Mouse (Mus musculus): ENCODE measurements around the gene Hcn1.
A peak's percentile ranks its signal among the peaks of the same experiment; 100 is the strongest.

The Hcn1 gene

DNA sequence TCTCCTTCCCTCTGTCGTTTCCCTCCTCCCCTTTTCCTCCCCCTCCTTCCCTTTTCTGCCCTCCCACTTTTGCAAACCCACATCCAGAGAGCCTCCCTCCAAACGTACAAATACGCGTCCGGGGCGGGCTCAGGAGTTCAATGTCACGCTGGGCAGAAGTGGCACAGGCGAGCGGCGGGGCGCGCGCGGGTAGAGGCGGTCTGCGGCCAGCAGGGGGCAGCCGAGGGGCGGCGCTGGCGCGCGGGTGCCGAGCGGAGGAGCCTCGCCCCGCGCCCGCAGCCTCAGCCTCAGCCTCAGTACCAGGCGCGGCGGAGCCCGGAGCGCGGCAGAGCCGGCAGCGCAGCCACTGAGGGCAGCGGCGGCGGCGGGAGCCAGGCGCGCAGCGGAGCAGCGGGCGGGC lies at the start of gene Hcn1:
Gene Hcn1 (plus strand): TSS at position 140 of the 400 bp plus-strand sequence.
- DNase-seq (ENCODE audit: low read depth) = peak; percentile 26

- no peak for DNase-seq (ENCODE audit: low read depth)
These were observed 34.9 kb upstream of the Hcn1 start for GRCm38 (mm10) chr13:117567251-117567650.

DNA sequence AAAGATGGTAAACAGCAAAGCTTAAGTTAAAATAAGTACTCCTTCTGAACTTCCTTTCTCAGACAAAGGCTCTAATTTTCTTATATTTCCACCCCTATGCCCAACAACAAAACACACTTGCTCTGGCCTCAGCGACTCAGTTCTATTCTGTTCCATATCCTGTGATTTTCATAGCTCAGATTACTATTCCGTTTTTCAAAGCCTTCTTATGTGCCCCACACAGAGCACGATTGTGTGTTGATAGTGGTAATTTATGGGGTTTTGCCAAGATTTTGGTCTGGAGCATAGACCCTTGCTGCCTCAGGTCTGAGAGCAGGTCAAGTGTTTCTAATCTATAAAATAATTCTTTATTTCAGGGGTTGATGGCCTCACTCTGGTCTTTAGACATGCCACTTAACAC lies 30.4 kb upstream of the Hcn1 start:
- DNase-seq (ENCODE audit: low read depth) = no peak

DNA sequence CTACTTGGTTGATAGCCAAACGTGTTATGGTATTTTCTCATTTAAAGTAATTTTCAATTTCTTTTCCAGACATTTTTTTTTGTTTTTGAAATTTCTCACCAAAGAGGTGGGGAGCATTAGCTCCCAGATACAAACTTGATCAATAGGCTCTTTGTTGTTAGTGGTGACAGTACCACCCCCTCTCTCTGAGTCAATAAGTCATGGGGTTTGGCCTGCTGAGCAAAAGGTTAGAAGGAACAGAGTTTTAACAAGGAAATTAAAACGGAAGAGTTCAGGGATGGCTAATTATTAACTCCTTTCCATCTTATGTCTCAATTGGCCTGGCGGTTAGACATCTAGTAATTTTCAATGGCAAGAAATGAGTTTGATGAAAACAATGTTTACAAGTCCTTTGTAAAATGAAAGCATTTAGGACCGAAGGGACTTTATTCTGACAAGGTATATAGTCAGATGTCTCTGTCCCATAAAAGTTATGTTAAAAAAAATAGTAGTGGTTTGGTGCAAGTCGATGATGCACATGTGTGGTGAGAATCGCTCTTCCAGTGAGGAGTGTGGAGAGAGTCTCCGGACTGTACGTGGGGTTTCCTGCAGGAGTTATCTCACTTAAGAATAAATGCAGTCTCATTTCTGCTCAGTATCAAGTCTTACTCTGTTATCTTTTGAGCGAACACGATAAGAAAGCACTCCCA lies 7.5 kb upstream of the Hcn1 start:
- DNase-seq (ENCODE audit: low read depth) = no peak

GRCm38 (mm10) chr13:117595183-117595532 lies 7.0 kb upstream of the Hcn1 start:
- no peak for DNase-seq (ENCODE audit: low read depth)

DNA sequence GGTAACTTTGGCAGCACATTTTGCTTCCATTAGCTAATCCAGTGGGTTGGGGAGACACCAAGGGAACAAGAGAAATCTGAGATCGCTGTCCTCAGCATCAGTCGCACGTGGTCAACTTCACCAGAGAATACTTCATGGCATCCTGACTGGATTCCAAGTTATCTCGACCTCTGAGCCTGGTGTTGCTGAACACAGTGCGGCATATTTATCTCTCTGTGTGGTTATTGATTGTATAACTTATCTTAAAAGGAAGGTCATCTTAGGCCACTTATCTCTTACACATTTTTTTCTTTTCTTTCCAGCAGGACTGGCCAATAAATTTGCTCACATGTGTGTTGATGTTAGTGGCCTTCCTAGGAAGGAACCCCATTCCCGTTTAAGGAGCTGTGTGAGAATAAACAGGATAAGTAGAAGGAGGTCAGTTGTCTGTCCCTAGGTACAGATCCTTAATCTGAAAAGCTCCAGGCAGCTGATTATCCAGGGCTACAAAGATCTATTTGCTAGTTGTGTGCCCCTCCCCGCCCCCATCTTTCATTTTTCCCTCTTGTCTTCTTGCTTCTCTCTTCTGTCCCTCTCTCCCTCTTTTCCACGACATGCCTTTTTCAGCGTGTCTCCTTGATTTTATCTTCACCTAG lies 672 bp upstream of the Hcn1 start:
- DNase-seq (ENCODE audit: low read depth) = no peak

DNA sequence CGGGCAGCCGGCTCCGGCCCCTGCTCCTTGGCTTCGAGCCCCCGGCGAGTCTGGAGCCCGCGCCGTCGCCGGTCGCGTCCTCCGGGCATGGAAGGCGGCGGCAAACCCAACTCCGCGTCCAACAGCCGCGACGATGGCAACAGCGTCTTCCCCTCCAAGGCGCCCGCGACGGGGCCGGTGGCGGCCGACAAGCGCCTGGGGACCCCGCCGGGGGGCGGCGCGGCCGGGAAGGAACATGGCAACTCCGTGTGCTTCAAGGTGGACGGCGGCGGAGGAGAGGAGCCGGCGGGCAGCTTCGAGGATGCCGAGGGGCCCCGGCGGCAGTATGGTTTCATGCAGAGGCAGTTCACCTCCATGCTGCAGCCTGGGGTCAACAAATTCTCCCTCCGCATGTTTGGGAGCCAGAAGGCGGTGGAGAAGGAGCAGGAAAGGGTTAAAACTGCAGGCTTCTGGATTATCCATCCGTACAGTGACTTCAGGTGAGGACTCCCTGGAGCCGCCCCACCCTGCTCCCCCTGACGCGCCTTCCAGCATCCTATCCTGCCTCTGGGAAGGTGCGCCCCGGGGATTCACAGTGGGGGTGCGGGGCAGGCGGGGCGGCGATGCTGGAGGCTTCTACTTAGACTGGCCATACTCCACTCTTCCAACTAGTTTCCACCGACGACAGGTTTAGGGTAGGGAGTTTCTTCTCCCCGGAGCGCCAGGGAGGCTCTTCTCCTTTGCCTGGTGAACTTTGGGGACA lies 668 bp downstream of the Hcn1 start:
- DNase-seq (ENCODE audit: low read depth) = no peak

GRCm38 (mm10) chr13:117603421-117603820 lies 1.3 kb downstream of the Hcn1 start:
- DNase-seq (ENCODE audit: low read depth) = no peak

- DNase-seq (ENCODE audit: low read depth) = peak; percentile 45
These were observed 2.0 kb downstream of the Hcn1 start for GRCm38 (mm10) chr13:117604073-117604472.

DNA sequence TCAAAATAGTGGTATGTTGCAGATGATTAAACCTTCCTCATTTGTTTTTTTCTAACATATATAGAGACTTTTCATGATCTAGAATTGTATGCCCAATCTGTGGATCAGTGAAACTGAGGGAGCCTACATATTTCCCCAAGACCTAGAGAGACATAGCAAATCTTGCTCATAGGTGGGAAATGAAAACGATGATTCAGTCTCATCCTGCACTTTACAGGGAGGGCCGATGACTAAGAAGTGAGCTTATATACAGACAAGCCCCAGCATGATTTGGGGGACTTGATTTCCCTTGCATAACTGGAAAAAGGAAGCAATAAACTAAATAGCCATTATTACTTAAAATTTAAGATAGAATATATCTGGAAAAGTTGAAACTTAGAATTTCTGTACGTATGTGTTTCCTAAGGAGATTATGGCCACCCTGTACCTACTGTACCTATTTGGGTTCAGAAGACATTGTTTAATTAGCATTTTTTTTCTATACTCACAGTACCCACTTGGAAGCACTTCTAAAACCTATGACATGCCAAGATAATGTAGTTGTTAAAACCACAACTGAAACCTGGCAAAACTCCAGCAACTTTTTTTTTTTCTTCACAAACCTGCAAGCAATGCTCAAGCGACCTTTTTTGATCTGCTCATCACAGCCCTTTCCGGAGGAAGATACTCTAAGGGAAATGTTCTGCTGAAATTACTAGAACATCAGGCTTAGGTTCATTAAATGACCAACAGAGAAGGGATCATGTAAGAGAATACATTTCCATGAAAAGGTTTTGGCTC lies 3.0 kb downstream of the Hcn1 start:
- DNase-seq (ENCODE audit: low read depth) = no peak

- no peak for DNase-seq (ENCODE audit: low read depth)
These were observed 9.8 kb downstream of the Hcn1 start for GRCm38 (mm10) chr13:117611881-117612280.

DNA sequence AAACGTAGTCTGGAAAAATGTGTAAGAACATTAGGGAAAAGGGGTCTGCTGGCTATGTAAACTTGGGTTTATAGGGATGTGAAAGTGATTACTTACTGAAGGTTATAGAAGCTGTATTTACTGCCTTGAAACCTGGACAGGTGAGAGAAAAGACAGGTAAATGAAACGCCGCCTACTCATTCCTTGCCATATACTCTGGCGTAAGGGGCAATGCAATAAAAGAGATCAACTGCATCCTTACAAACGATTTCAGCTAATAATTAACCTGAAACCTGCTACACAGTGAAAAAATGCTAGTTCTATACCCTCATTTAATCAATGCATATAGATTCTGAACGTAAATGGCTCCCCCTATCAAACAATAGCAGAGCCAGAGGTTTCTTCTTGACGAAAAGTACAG lies 17.4 kb downstream of the Hcn1 start:
- DNase-seq (ENCODE audit: low read depth) = no peak

DNA sequence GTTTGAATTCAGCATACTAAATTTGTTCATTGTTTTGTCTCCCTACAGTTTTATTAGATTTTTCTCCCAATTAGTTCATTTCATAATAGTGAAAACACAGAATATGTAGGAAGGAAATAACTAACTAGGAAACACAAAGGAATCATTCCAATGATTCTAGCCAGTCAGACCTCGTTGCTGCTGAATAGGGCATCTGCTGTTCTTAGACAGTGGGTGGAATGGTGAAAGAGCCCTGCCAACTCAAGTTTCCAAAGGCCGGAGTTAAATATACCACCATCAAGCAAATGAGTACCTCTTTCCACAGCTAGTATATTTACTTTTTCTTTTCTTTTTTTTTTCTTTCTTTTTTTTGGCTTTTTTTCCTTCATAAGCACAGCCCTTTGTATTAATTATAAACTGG lies 55.4 kb downstream of the Hcn1 start:
- no peak for DNase-seq (ENCODE audit: low read depth)

- no peak for DNase-seq (ENCODE audit: low read depth)
These were observed 56.5 kb downstream of the Hcn1 start for GRCm38 (mm10) chr13:117658414-117659175.

DNA sequence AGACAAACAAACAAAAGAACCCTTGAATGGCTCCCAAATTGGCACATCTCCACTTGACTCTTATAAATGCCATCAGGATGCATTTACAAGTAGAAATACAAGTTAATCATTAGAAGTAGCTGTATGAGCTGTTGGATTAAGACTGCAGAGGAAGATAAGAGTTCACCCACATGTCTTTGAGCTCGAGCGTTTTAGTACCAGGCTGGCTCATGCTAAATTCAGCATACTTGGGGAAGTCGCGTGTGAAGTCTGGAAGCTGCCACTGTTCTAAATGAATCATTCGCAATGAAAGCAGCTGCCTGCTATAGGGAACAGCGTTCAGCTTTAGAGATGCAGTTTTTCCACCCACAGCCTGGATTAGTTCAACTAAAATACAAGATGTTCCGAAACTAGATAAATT lies 57.4 kb downstream of the Hcn1 start:
- no peak for DNase-seq (ENCODE audit: low read depth)

- no peak for DNase-seq (ENCODE audit: low read depth)
These were observed 60.5 kb downstream of the Hcn1 start for GRCm38 (mm10) chr13:117662661-117663060.

GRCm38 (mm10) chr13:117669303-117669702 lies 67.2 kb downstream of the Hcn1 start:
- DNase-seq (ENCODE audit: low read depth) = no peak

DNA sequence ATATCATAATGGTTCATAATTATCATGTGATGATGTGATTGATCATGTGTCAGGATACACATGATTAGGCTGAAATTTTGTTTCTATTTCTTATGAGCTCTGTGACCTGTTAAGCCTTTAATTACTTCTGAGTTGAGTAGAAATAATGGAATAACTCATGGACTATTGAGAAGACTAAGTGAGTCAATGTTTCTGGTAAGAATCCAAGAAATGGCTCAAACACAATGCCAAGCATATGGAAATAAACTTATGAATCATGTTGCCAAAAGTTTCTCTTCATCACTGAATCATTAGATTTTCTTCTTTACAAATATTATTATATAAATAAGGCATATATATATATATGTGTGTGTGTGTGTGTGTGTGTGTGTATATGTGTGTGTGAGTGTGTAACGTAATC lies 69.7 kb downstream of the Hcn1 start:
- no peak for DNase-seq (ENCODE audit: low read depth)

GRCm38 (mm10) chr13:117676418-117676817 lies 74.3 kb downstream of the Hcn1 start:
- no peak for DNase-seq (ENCODE audit: low read depth)

DNA sequence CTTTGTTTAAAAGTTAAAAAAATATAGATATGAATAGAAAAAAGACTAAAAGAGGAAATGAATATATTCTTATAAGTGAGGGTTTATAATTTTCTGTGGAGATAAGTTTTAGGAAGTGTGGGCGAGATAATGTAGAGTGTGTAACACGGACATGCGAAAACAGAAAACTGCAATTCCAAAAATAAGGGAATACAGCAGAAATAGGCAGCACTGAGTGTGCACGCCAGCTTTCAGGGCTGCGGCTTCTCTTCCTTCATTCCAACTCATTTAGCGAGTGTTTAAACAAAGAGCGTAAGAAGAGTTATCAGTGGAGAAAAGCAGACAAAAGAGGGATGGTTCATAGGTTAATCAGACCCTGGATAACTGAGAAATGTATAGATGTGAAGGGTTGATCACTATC lies 85.5 kb downstream of the Hcn1 start:
- no peak for DNase-seq (ENCODE audit: low read depth)

DNA sequence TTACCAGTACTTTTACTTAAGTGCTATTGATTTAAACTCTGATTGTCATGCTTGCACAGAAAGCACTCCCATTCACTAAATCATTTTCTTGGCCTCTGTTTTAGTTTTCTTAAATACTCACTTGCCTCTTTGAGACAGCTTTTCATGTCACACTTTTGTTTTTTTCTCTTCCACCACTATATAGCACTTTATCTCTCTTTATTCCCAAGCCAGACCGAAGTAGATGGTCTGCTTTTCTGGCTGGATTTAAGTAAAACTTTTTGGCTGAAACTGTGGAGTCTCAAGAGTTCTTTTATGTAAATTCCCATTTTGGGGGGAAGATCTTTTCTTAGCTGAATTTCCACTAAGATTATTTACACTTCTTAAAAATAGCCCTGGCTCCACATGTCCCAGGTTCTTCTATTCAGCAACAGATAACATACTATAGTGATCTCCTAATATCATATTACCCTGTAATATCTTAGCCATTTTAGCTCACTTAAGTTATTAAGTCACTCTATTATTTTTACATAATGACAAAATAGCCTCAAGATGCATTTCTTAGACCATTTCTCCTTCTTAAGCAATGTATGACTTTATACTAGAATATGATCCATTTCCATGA lies 92.7 kb downstream of the Hcn1 start:
- no peak for DNase-seq (ENCODE audit: low read depth)
